Mouse (Mus musculus) layer of hippocampus, postnatal 25 days (tissue): ENCODE data around the gene Mepce. TPM values are rescaled to one million over a fixed set of nuclear protein-coding genes. Genes with fewer than 3 reads are reported as not detected.
A peak's percentile ranks its signal among the peaks of the same experiment; 100 is the strongest.

ENCODE experiments used
- DNase-seq, 2 experiments: peaks; one replicate each; pipeline ENCODE4 v3.0.0; 2022; ENCODE audit warnings: mixed read lengths in 2 of 2, low spot score in 1 of 2; ENCODE audit errors: extremely low spot score in 1 of 2
- total RNA-seq, 2 experiments: library from RNA; stranded (reverse); gene quantifications; 2 replicates each; pipeline ENCODE4 v1.2.3; 2021

Mepce gene
- total RNA-seq, 2 experiments from 2014 or later = 40.1 to 42.8 TPM

GRCm38 (mm10) chr5:137788946-137789531 is 1.6 kb upstream of the Mepce start:
- no peak for DNase-seq

GRCm38 (mm10) chr5:137788171-137788570 is 716 bp upstream of the Mepce start:
- DNase-seq = no peak

- DNase-seq = peak; percentile 99
Measured at GRCm38 (mm10) chr5:137786109-137786942, 1.1 kb downstream of the Mepce start.

GRCm38 (mm10) chr5:137785164-137786031 is 2.1 kb downstream of the Mepce start:
- peak; percentile 21 to 35 for DNase-seq

- DNase-seq = no peak
Measured at GRCm38 (mm10) chr5:137784546-137784945, 2.9 kb downstream of the Mepce start.

GRCm38 (mm10) chr5:137783901-137784540 is 3.4 kb downstream of the Mepce start:
- no peak for DNase-seq

GRCm38 (mm10) chr5:137782776-137783522 is 4.5 kb downstream of the Mepce start:
- no peak for DNase-seq

GRCm38 (mm10) chr5:137781661-137782060 is 5.8 kb downstream of the Mepce start:
- DNase-seq = no peak

- no peak for DNase-seq
Measured at GRCm38 (mm10) chr5:137779053-137779933, 8.2 kb downstream of the Mepce start.

- peak; percentile 87 to 96 for DNase-seq
Measured at GRCm38 (mm10) chr5:137778635-137779034, 8.8 kb downstream of the Mepce start, which contains the start of gene Ppp1r35. TSS of gene Ppp1r35 (plus strand) at chr5:137778849.

GRCm38 (mm10) chr5:137777267-137777845 is 10.1 kb downstream of the Mepce start:
- no peak for DNase-seq

- no peak for DNase-seq
Measured at GRCm38 (mm10) chr5:137776408-137776918, 11.0 kb downstream of the Mepce start.

- DNase-seq = no peak
Measured at GRCm38 (mm10) chr5:137775587-137776290, 11.7 kb downstream of the Mepce start.

- DNase-seq = no peak
Measured at GRCm38 (mm10) chr5:137772755-137773154, 14.7 kb downstream of the Mepce start.

- no peak for DNase-seq
Measured at GRCm38 (mm10) chr5:137770709-137771108, 16.7 kb downstream of the Mepce start.

- no peak for DNase-seq
Measured at GRCm38 (mm10) chr5:137768475-137768874, 19.0 kb downstream of the Mepce start.

GRCm38 (mm10) chr5:137766270-137766669 is 21.2 kb downstream of the Mepce start:
- DNase-seq = no peak
